12 mouse cellular contexts compared by ENCODE assay signal in the genomic region with DNA sequence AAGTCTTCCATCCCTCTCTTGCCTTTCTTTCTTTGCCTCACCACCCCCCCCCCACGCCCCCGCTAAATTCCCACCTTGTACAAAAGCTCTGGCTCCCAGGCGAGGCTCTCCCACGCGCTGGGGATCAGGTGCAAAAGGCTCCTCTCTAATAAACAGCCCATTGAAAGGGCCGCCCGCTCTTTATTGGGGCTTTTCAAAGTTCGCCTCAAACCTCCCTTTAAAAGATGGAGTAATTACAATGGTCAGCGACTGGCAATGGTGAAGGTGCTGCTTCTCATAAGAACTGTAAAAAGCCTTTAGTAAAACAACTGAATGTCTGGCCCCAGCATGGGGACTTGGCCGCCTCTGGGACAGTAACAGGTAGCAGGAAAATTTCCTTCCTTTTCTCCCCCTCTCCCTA. TPM values are rescaled to one million over a fixed set of nuclear protein-coding genes. Genes with fewer than 3 reads are reported as not detected.
DNase-seq lines count a peak whose midpoint lies in the region; ATAC-seq lines count a peak whose summit lies in the region.
"Had no signal": no experiment of that assay in that cellular context is flagged by ENCODE, and none has a peak within 500 bp of the region (broad histone marks: within the 10 kb centered on the region; RNA-seq: fewer than 3 reads in every experiment).

No protein-coding gene starts in this region.

- peaks cover 80% of the 10 kb centered on the region for H3K27me3 ChIP-seq in forebrain, embryonic 12.5 days
- peaks cover 73% of the 10 kb centered on the region for H3K27me3 ChIP-seq in midbrain, embryonic 12.5 days

- peak overlapping the region; percentile 63 for H3K4me2 ChIP-seq in forebrain, embryonic 12.5 days
- H3K4me2 ChIP-seq in midbrain, embryonic 12.5 days (replicated peaks) = peak overlapping the region; percentile 64

- H3K9me3 ChIP-seq in forebrain, embryonic 12.5 days = no peaks in the 10 kb centered on the region
- H3K9me3 ChIP-seq in midbrain, embryonic 12.5 days = no peaks in the 10 kb centered on the region
- H3K9me3 ChIP-seq: liver, embryonic 13.5 days had no signal

- WGBS in forebrain, embryonic 12.5 days = under 1% methylated on average over 10 of the region's 10 CpGs
- WGBS in midbrain, embryonic 12.5 days = 1% methylated on average over 10 of the region's 10 CpGs

- H3K36me3 ChIP-seq in forebrain, embryonic 12.5 days (replicated peaks) = no peaks in the 10 kb centered on the region
- H3K36me3 ChIP-seq in midbrain, embryonic 12.5 days = no peaks in the 10 kb centered on the region
- H3K36me3 ChIP-seq: liver, embryonic 13.5 days had no signal

- H3K4me3 ChIP-seq in forebrain, embryonic 12.5 days (replicated peaks) = peak overlapping the region; percentile 42
- peak overlapping the region; percentile 45 for H3K4me3 ChIP-seq in midbrain, embryonic 12.5 days
- H3K4me3 ChIP-seq: liver, embryonic 13.5 days had no signal

- peak; percentile 27 for DNase-seq in retina, embryonic 14.5 days (ENCODE audit: low spot score)
- DNase-seq in retina, postnatal 1 day = no peak
- DNase-seq in adrenal gland, postnatal 4 days (ENCODE audit: low spot score in 2 of 2) = no peak
- no peak for DNase-seq in ovary, adult 18-20 months (ENCODE audit: low spot score)
- DNase-seq: liver, embryonic 13.5 days had no signal

- no peak for ATAC-seq in forebrain, embryonic 12.5 days (ENCODE audit: low FRiP score)
- ATAC-seq in midbrain, embryonic 12.5 days (ENCODE audit: low FRiP score, low read depth) = no peak
- no peak for ATAC-seq in CD4-positive, CD25-positive, alpha-beta regulatory T cell, adult 4 months
- ATAC-seq: activated CD4-positive, CD25-positive, alpha-beta regulatory T cell, adult 4 months had no signal

- H3K27ac ChIP-seq in forebrain, embryonic 12.5 days = peak overlapping the region; percentile 78
- peak overlapping the region; percentile 73 for H3K27ac ChIP-seq in midbrain, embryonic 12.5 days (replicated peaks)
- H3K27ac ChIP-seq: liver, embryonic 13.5 days had no signal

- peaks cover 60% of the 10 kb centered on the region for H3K4me1 ChIP-seq in forebrain, embryonic 12.5 days
- peaks cover 53% of the 10 kb centered on the region for H3K4me1 ChIP-seq in midbrain, embryonic 12.5 days
- H3K4me1 ChIP-seq: liver, embryonic 13.5 days had no signal

- H3K9ac ChIP-seq in forebrain, embryonic 12.5 days = peak overlapping the region; percentile 60; the same call in 1 of the 2 replicates
- H3K9ac ChIP-seq in midbrain, embryonic 12.5 days (replicated peaks) = peak overlapping the region; percentile 68
- H3K9ac ChIP-seq: liver, embryonic 13.5 days had no signal

RNA-seq across cellular contexts. Expression of gene Neurod1, which starts 0.9 kb away (rescaled TPM):
- polyA plus RNA-seq in forebrain, embryonic 12.5 days (2016; fragmentation: Nextera tagmentation; extraction: Ambion mirVana) = 44.3 and 46.8 TPM in 2 replicates
- polyA plus RNA-seq in midbrain, embryonic 12.5 days (2016; fragmentation: Nextera tagmentation; extraction: Ambion mirVana) = 44.4 and 47.6 TPM in 2 replicates
- total RNA-seq in adrenal gland, postnatal 4 days (2021) = 1 to 10 TPM; 1.1 to 1.4 TPM
- polyA plus RNA-seq in CD4-positive, CD25-positive, alpha-beta regulatory T cell, adult 4 months (2017; shearing (Covaris generic)) = not detected
- total RNA-seq: common myeloid progenitor, adult 5-6 weeks; gastrocnemius, adult 8-10 months had no signal
- polyA plus RNA-seq: activated CD4-positive, CD25-positive, alpha-beta regulatory T cell, adult 4 months; heart, postnatal 0 days; liver, embryonic 13.5 days had no signal

RNA-seq across cellular contexts. Expression of gene Cerkl, which starts 0.9 kb away (rescaled TPM):
- polyA plus RNA-seq in forebrain, embryonic 12.5 days (2016; fragmentation: Nextera tagmentation; extraction: Ambion mirVana) = 1.5 and 2.4 TPM in 2 replicates
- polyA plus RNA-seq in midbrain, embryonic 12.5 days (2016; fragmentation: Nextera tagmentation; extraction: Ambion mirVana) = 2.6 and 4.2 TPM in 2 replicates
- 1 to 10 TPM; 1.7 to 2.1 TPM for total RNA-seq in adrenal gland, postnatal 4 days (2021)
- polyA plus RNA-seq in CD4-positive, CD25-positive, alpha-beta regulatory T cell, adult 4 months (2017; shearing (Covaris generic)) = 10 to 100 TPM; 35.8 to 46.1 TPM

Comparison
In these comparisons a context has a peak if more than half of its experiments do, and no peak if none do; other contexts are left out.
1. RNA of gene Neurod1, which starts 0.9 kb away (polyA plus RNA-seq): 44.3 to 46.8 TPM in forebrain, embryonic 12.5 days and 44.4 to 47.6 TPM in midbrain, embryonic 12.5 days; not detected in CD4-positive, CD25-positive, alpha-beta regulatory T cell, adult 4 months; every median in the first group is over 10 times any median in the second.